Mouse (Mus musculus) CH12.LX (cell line): ENCODE data around the gene Prkcsh.

Experiments
- CHD1 ChIP-seq: IDR thresholded peaks from 2 replicates; pipeline ENCODE4 v1.6.1; 2012; ENCODE audit warnings: low read depth, low read length, improper control_type of control experiment, inconsistent platforms
- CTCF ChIP-seq, 2 experiments: IDR thresholded peaks in 1 of 2; conservative IDR thresholded peaks in 1 of 2; 2 replicates each; pipeline ENCODE4 v1.5.1; 2011 to 2012; ENCODE audit warnings: low read depth in 2 of 2, low read length in 2 of 2, improper control_type of control experiment in 1 of 2, inconsistent platforms in 1 of 2, mild to moderate bottlenecking in 1 of 2, moderate library complexity in 1 of 2
- UBTF ChIP-seq: IDR thresholded peaks from 2 replicates; pipeline ENCODE4 v1.6.1; 2012; ENCODE audit warnings: low read depth, mild to moderate bottlenecking, inconsistent platforms, low read length, improper control_type of control experiment, moderate library complexity

GRCm38 (mm10) chr9:21960558-21961208 lies 41.9 kb upstream of the Prkcsh start:
- TF ChIP-seq CTCF (conservative IDR thresholded peaks at IDR 0.05 in 1 of 2, IDR thresholded peaks at IDR 0.05 in 1 of 2; ENCODE audit: low read depth in 2 of 2, low read length in 2 of 2) (no peak), UBTF (no peak), CHD1 (no peak)
